Mouse (Mus musculus) heart, embryonic 15.5 days (tissue): ENCODE results near the gene Tmem63b. TPM values are rescaled to one million over a fixed set of nuclear protein-coding genes. Genes with fewer than 3 reads are reported as not detected.

Experiments used
- ATAC-seq: fragments of 200-750 bp; cut with Nextera tagmentation; replicated peaks from 2 replicates; pipeline ENCODE4 v1.8.0; 2017; ENCODE audit warnings: low read depth, moderate TSS enrichment; ENCODE audit not compliant: insufficient number of reproducible peaks, insufficient read depth, low FRiP score
- H3K27ac ChIP-seq: fragments of 300-500 bp; sonication (generic); 2 replicates; pipeline ENCODE4 v1.5.1; 2015; ENCODE audit warnings: mild to moderate bottlenecking, inconsistent platforms
- H3K27me3 ChIP-seq: fragments of 300-500 bp; sonication (generic); 2 replicates; pipeline ENCODE4 v1.6.1; 2015; ENCODE audit warnings: inconsistent platforms
- H3K36me3 ChIP-seq: fragments of 300-500 bp; sonication (generic); 2 replicates; pipeline ENCODE4 v1.6.1; 2015; ENCODE audit warnings: mild to moderate bottlenecking, inconsistent platforms
- H3K4me1 ChIP-seq: fragments of 300-500 bp; sonication (generic); replicated peaks from 2 replicates; pipeline ENCODE4 v1.6.1; 2015; ENCODE audit warnings: inconsistent platforms
- H3K4me2 ChIP-seq: fragments of 300-500 bp; sonication (generic); 2 replicates; pipeline ENCODE4 v1.6.1; 2015; ENCODE audit warnings: inconsistent platforms, mild to moderate bottlenecking, moderate library complexity
- H3K4me3 ChIP-seq: fragments of 300-500 bp; sonication (generic); 2 replicates; pipeline ENCODE4 v1.5.1; 2015; ENCODE audit warnings: mild to moderate bottlenecking, inconsistent platforms
- H3K9ac ChIP-seq: fragments of 300-500 bp; sonication (generic); 2 replicates; pipeline ENCODE4 v1.6.1; 2015; ENCODE audit warnings: mild to moderate bottlenecking, inconsistent platforms
- H3K9me3 ChIP-seq: fragments of 300-500 bp; sonication (generic); replicated peaks from 2 replicates; pipeline ENCODE4 v1.6.1; 2016; ENCODE audit warnings: inconsistent platforms
- WGBS: fragments of 180-500 bp; shearing (Covaris S2); methylation state at CpG from one replicate; pipeline ENCODE4 v1.1.7; 2015; ENCODE audit warnings: mixed read lengths; 5-methylcytosine and 5-hydroxymethylcytosine counted together
- polyA plus RNA-seq: library from polyadenylated mRNA; unstranded; fragments of >200 nt; fragmentation: Nextera tagmentation; extraction: Ambion mirVana; gene quantifications from 2 replicates; pipeline ENCODE4 v1.2.1, GENCODE M21; 2015

The Tmem63b gene
- polyA plus RNA-seq, 1 experiment from 2014 or later, result 35.1 TPM

GRCm38 (mm10) chr17:45617655-45618054 is 69.0 kb downstream of the Tmem63b start:
- Histone ChIP-seq H3K27me3 (no peaks in the 10 kb centered on the region), H3K4me2 (no peak overlapping the region), H3K27ac (no peak overlapping the region), H3K9me3 (no peaks in the 10 kb centered on the region), H3K36me3 (no peaks in the 10 kb centered on the region), H3K4me1 (peaks cover 13% of the 10 kb centered on the region; the same call in 1 of the 2 replicates), H3K4me3 (no peak overlapping the region), H3K9ac (no peak overlapping the region)
- 84% methylated on average over 6 of the region's 6 CpGs for WGBS
- no peak for ATAC-seq

GRCm38 (mm10) chr17:45616679-45617078 is 70.0 kb downstream of the Tmem63b start:
- H3K27me3 ChIP-seq, result no peaks in the 10 kb centered on the region
- H3K27ac ChIP-seq, result no peak overlapping the region
- H3K4me2 ChIP-seq, result no peak overlapping the region
- no peak overlapping the region for H3K4me3 ChIP-seq
- H3K9ac ChIP-seq, result no peak overlapping the region
- ATAC-seq, result no peak
- H3K9me3 ChIP-seq, result no peaks in the 10 kb centered on the region
- 77% methylated on average over 3 of the region's 3 CpGs for WGBS
- no peaks in the 10 kb centered on the region for H3K36me3 ChIP-seq
- peaks cover 13% of the 10 kb centered on the region; the same call in 1 of the 2 replicates for H3K4me1 ChIP-seq

- peaks cover 13% of the 10 kb centered on the region for H3K4me1 ChIP-seq
- H3K4me2 ChIP-seq, result no peak overlapping the region
- no peak overlapping the region for H3K4me3 ChIP-seq
- H3K9me3 ChIP-seq, result no peaks in the 10 kb centered on the region
- no peaks in the 10 kb centered on the region for H3K27me3 ChIP-seq
- H3K9ac ChIP-seq, result no peak overlapping the region
- no peak overlapping the region for H3K27ac ChIP-seq
- H3K36me3 ChIP-seq, result no peaks in the 10 kb centered on the region
- WGBS, result 58% methylated on average over 4 of the region's 4 CpGs
- ATAC-seq, result no peak
Observed at GRCm38 (mm10) chr17:45616046-45616650, 70.6 kb downstream of the Tmem63b start.

- 84% methylated on average over 7 of the region's 7 CpGs for WGBS
- no peak for ATAC-seq
- H3K27me3 ChIP-seq, result no peaks in the 10 kb centered on the region
- no peaks in the 10 kb centered on the region for H3K36me3 ChIP-seq
- peaks cover 12% of the 10 kb centered on the region for H3K4me1 ChIP-seq
- no peaks in the 10 kb centered on the region for H3K9me3 ChIP-seq
- no peak overlapping the region for H3K27ac ChIP-seq
- no peak overlapping the region for H3K4me2 ChIP-seq
- no peak overlapping the region for H3K9ac ChIP-seq
- H3K4me3 ChIP-seq, result no peak overlapping the region
Observed at GRCm38 (mm10) chr17:45612921-45613320, 73.8 kb downstream of the Tmem63b start.

- Histone ChIP-seq H3K4me3 (no peak overlapping the region), H3K27me3 (no peaks in the 10 kb centered on the region), H3K9ac (no peak overlapping the region), H3K4me1 (peaks cover 12% of the 10 kb centered on the region), H3K27ac (no peak overlapping the region), H3K36me3 (no peaks in the 10 kb centered on the region), H3K4me2 (no peak overlapping the region), H3K9me3 (no peaks in the 10 kb centered on the region)
- no peak for ATAC-seq
- 73% methylated on average over 8 of the region's 8 CpGs for WGBS
Observed at GRCm38 (mm10) chr17:45612008-45612407, 74.7 kb downstream of the Tmem63b start.

Other genes starting within 250 kb of the Tmem63b start
- gene Spats1, start 211.5 kb downstream of the Tmem63b start, polyA plus RNA-seq, result 1.3 and 1.6 TPM in 2 replicates
- gene Aars2, start 180.1 kb downstream of the Tmem63b start, polyA plus RNA-seq, result 19.2 and 22.5 TPM in 2 replicates
- 0.16 and 0.29 TPM in 2 replicates for gene Tcte1, start 163.5 kb downstream of the Tmem63b start, polyA plus RNA-seq
- 0.96 and 1.5 TPM in 2 replicates for gene Tmem151b, start 137.2 kb downstream of the Tmem63b start, polyA plus RNA-seq
- 3.0 and 6.8 TPM in 2 replicates for gene Nfkbie, start 131.2 kb downstream of the Tmem63b start, polyA plus RNA-seq
- 75.8 and 98.4 TPM in 2 replicates for gene Slc35b2, start 123.0 kb downstream of the Tmem63b start, polyA plus RNA-seq
- gene Hsp90ab1, start 113.6 kb downstream of the Tmem63b start, polyA plus RNA-seq, result 1,147 and 1,218 TPM in 2 replicates
- 90.9 and 120 TPM in 2 replicates for gene Slc29a1, start 87.3 kb downstream of the Tmem63b start, polyA plus RNA-seq
- gene Mymx, start 84.8 kb downstream of the Tmem63b start, polyA plus RNA-seq, result 0.16 and 0.24 TPM in 2 replicates
- 0.26 and 0.39 TPM in 2 replicates for gene Capn11, start 27.6 kb downstream of the Tmem63b start, polyA plus RNA-seq
- 124 and 133 TPM in 2 replicates for gene Mrpl14, start 583 bp downstream of the Tmem63b start, polyA plus RNA-seq
- gene 1600014C23Rik, start 46.9 kb upstream of the Tmem63b start, polyA plus RNA-seq, result 0.60 and 0.98 TPM in 2 replicates